Mouse (Mus musculus): ENCODE results near the gene Abraxas2. TPM values are rescaled to one million over a fixed set of nuclear protein-coding genes. Genes with fewer than 3 reads are reported as not detected.

Abraxas2 gene
- 6.9 and 8.9 TPM in 2 replicates for polyA plus RNA-seq (2012; rRNA removed)

GRCm38 (mm10) chr7:132859042-132859958 lies at the start of gene Abraxas2:
TSS of gene Abraxas2 (plus strand) at chr7:132859225.

GRCm38 (mm10) chr7:132813416-132814088 lies 45.5 kb upstream of the Abraxas2 start, which contains the start of gene Fam53b:
TSS of gene Fam53b (minus strand) at chr7:132813886.

GRCm38 (mm10) chr7:132852173-132852844 lies 6.7 kb upstream of the Abraxas2 start, which contains the start of gene Eef1akmt2:
TSS of gene Eef1akmt2 (minus strand) at chr7:132852673.

GRCm38 (mm10) chr7:132930850-132931559 lies 72.0 kb downstream of the Abraxas2 start, which contains the start of gene Zranb1:
TSS of gene Zranb1 (plus strand) at chr7:132931142.

Other genes with a start within 250 kb of the Abraxas2 start
- 5.2 and 5.7 TPM in 2 replicates for gene Lhpp, start 248.6 kb upstream of the Abraxas2 start, polyA plus RNA-seq (2012; rRNA removed)
- 9.9 and 12.2 TPM in 2 replicates for gene Fam53b, start 45.3 kb upstream of the Abraxas2 start, polyA plus RNA-seq (2012; rRNA removed)
- gene Eef1akmt2, start 6.6 kb upstream of the Abraxas2 start, polyA plus RNA-seq (2012; rRNA removed), result 14.1 and 15.2 TPM in 2 replicates
- 6.3 and 7.2 TPM in 2 replicates for gene Zranb1, start 71.9 kb downstream of the Abraxas2 start, polyA plus RNA-seq (2012; rRNA removed)